Mouse (Mus musculus): Measurements from ENCODE around the gene Cpne4. TPM values are rescaled to one million over a fixed set of nuclear protein-coding genes. Genes with fewer than 3 reads are reported as not detected.

The Cpne4 gene
- total and polyA plus RNA-seq, 2 experiments from 2014 or later = 0.14 TPM; not detected in 1

- WGBS = 60% methylated on average over 2 of the region's 2 CpGs
- Histone ChIP-seq H3K4me1 (ENCODE audit: control insufficient read depth, insufficient read depth) (no peaks in the 10 kb centered on the region), H3K27ac (ENCODE audit: low read depth) (no peak overlapping the region), H3K4me3 (ENCODE audit: low read depth, low read length) (no peak overlapping the region), H3K36me3 (replicated peaks; ENCODE audit: control insufficient read depth, insufficient read depth, low read length) (no peaks in the 10 kb centered on the region), H3K4me2 (ENCODE audit: low read depth, low read length) (no peak overlapping the region), H3K9me3 (replicated peaks; ENCODE audit: control insufficient read depth, low read length) (no peaks in the 10 kb centered on the region), H3K27me3 (ENCODE audit: control insufficient read depth, insufficient read depth, low read length) (no peaks in the 10 kb centered on the region), H3K9ac (replicated peaks; ENCODE audit: low read depth, low read length) (no peak overlapping the region)
- no peak for TF ChIP-seq CTCF (IDR thresholded peaks at IDR 0.05; ENCODE audit: low read depth)
- no peak for TF ChIP-seq EP300 (IDR thresholded peaks at IDR 0.05; ENCODE audit: low read depth)
- ATAC-seq (ENCODE audit: insufficient read depth, low read depth) (no peak), DNase-seq (ENCODE audit: low spot score) (no peak)
These were observed 366.2 kb downstream of the Cpne4 start for GRCm38 (mm10) chr9:104913327-104913726.

- ATAC-seq (ENCODE audit: insufficient read depth, low read depth) (no peak), DNase-seq (ENCODE audit: low spot score) (no peak)
- Histone ChIP-seq H3K36me3 (replicated peaks; ENCODE audit: control insufficient read depth, insufficient read depth, low read length) (no peaks in the 10 kb centered on the region), H3K27ac (ENCODE audit: low read depth) (no peak overlapping the region), H3K4me1 (ENCODE audit: control insufficient read depth, insufficient read depth) (no peaks in the 10 kb centered on the region), H3K9me3 (replicated peaks; ENCODE audit: control insufficient read depth, low read length) (no peaks in the 10 kb centered on the region), H3K9ac (replicated peaks; ENCODE audit: low read depth, low read length) (no peak overlapping the region), H3K4me3 (ENCODE audit: low read depth, low read length) (no peak overlapping the region), H3K4me2 (ENCODE audit: low read depth, low read length) (no peak overlapping the region), H3K27me3 (ENCODE audit: control insufficient read depth, insufficient read depth, low read length) (no peaks in the 10 kb centered on the region)
- no peak for TF ChIP-seq CTCF (IDR thresholded peaks at IDR 0.05; ENCODE audit: low read depth)
- no peak for TF ChIP-seq EP300 (IDR thresholded peaks at IDR 0.05; ENCODE audit: low read depth)
- 83% methylated on average over 4 of the region's 4 CpGs for WGBS
These were observed 374.1 kb downstream of the Cpne4 start for GRCm38 (mm10) chr9:104921197-104921596.

GRCm38 (mm10) chr9:104922051-104922450 is 375.0 kb downstream of the Cpne4 start:
- TF ChIP-seq EP300 (IDR thresholded peaks at IDR 0.05; ENCODE audit: low read depth) = no peak
- no peak for TF ChIP-seq CTCF (IDR thresholded peaks at IDR 0.05; ENCODE audit: low read depth)
- no peak overlapping the region for H3K27ac ChIP-seq (ENCODE audit: low read depth)
- no peak overlapping the region for H3K4me3 ChIP-seq (ENCODE audit: low read depth, low read length)
- no peaks in the 10 kb centered on the region for H3K27me3 ChIP-seq (ENCODE audit: control insufficient read depth, insufficient read depth, low read length)
- H3K36me3 ChIP-seq (replicated peaks; ENCODE audit: control insufficient read depth, insufficient read depth, low read length) = no peaks in the 10 kb centered on the region
- no peak overlapping the region for H3K9ac ChIP-seq (replicated peaks; ENCODE audit: low read depth, low read length)
- no peak overlapping the region for H3K4me2 ChIP-seq (ENCODE audit: low read depth, low read length)
- H3K4me1 ChIP-seq (ENCODE audit: control insufficient read depth, insufficient read depth) = no peaks in the 10 kb centered on the region
- ATAC-seq (ENCODE audit: insufficient read depth, low read depth) = no peak
- DNase-seq (ENCODE audit: low spot score) = no peak
- WGBS = 45% methylated on average over 2 of the region's 2 CpGs
- no peaks in the 10 kb centered on the region for H3K9me3 ChIP-seq (replicated peaks; ENCODE audit: control insufficient read depth, low read length)

GRCm38 (mm10) chr9:104928806-104929205 is 381.7 kb downstream of the Cpne4 start:
- TF ChIP-seq CTCF (IDR thresholded peaks at IDR 0.05; ENCODE audit: low read depth) = no peak
- no peak for TF ChIP-seq EP300 (IDR thresholded peaks at IDR 0.05; ENCODE audit: low read depth)
- H3K4me3 ChIP-seq (ENCODE audit: low read depth, low read length) = no peak overlapping the region
- no peaks in the 10 kb centered on the region for H3K4me1 ChIP-seq (ENCODE audit: control insufficient read depth, insufficient read depth)
- no peaks in the 10 kb centered on the region for H3K27me3 ChIP-seq (ENCODE audit: control insufficient read depth, insufficient read depth, low read length)
- H3K9ac ChIP-seq (replicated peaks; ENCODE audit: low read depth, low read length) = no peak overlapping the region
- no peak overlapping the region for H3K4me2 ChIP-seq (ENCODE audit: low read depth, low read length)
- no peak overlapping the region for H3K27ac ChIP-seq (ENCODE audit: low read depth)
- H3K36me3 ChIP-seq (replicated peaks; ENCODE audit: control insufficient read depth, insufficient read depth, low read length) = no peaks in the 10 kb centered on the region
- 0 out of 2 replicates have a peak, but pooled peaks cover under 1% of the 10 kb centered on the region for H3K9me3 ChIP-seq (replicated peaks; ENCODE audit: control insufficient read depth, low read length)
- DNase-seq (ENCODE audit: low spot score) (no peak), ATAC-seq (ENCODE audit: insufficient read depth, low read depth) (no peak)
- 71% methylated on average over 9 of the region's 9 CpGs for WGBS

GRCm38 (mm10) chr9:104940389-104940788 is 393.3 kb downstream of the Cpne4 start:
- Histone ChIP-seq H3K9me3 (replicated peaks; ENCODE audit: control insufficient read depth, low read length) (no peaks in the 10 kb centered on the region), H3K9ac (replicated peaks; ENCODE audit: low read depth, low read length) (no peak overlapping the region), H3K27me3 (ENCODE audit: control insufficient read depth, insufficient read depth, low read length) (no peaks in the 10 kb centered on the region), H3K4me3 (ENCODE audit: low read depth, low read length) (no peak overlapping the region), H3K4me1 (ENCODE audit: control insufficient read depth, insufficient read depth) (no peaks in the 10 kb centered on the region), H3K27ac (ENCODE audit: low read depth) (no peak overlapping the region), H3K36me3 (replicated peaks; ENCODE audit: control insufficient read depth, insufficient read depth, low read length) (no peaks in the 10 kb centered on the region), H3K4me2 (ENCODE audit: low read depth, low read length) (no peak overlapping the region)
- no peak for DNase-seq (ENCODE audit: low spot score)
- TF ChIP-seq EP300 (IDR thresholded peaks at IDR 0.05; ENCODE audit: low read depth) (no peak), CTCF (IDR thresholded peaks at IDR 0.05; ENCODE audit: low read depth) (no peak)
- 74% methylated on average over 4 of the region's 4 CpGs for WGBS
- no peak for ATAC-seq (ENCODE audit: insufficient read depth, low read depth)

- Histone ChIP-seq H3K4me3 (ENCODE audit: low read depth, low read length) (no peak overlapping the region), H3K36me3 (replicated peaks; ENCODE audit: control insufficient read depth, insufficient read depth, low read length) (no peaks in the 10 kb centered on the region), H3K4me2 (ENCODE audit: low read depth, low read length) (no peak overlapping the region), H3K27me3 (ENCODE audit: control insufficient read depth, insufficient read depth, low read length) (no peaks in the 10 kb centered on the region), H3K4me1 (ENCODE audit: control insufficient read depth, insufficient read depth) (no peaks in the 10 kb centered on the region), H3K27ac (ENCODE audit: low read depth) (no peak overlapping the region), H3K9ac (replicated peaks; ENCODE audit: low read depth, low read length) (no peak overlapping the region), H3K9me3 (replicated peaks; ENCODE audit: control insufficient read depth, low read length) (no peaks in the 10 kb centered on the region)
- DNase-seq (ENCODE audit: low spot score) (no peak), ATAC-seq (ENCODE audit: insufficient read depth, low read depth) (no peak)
- WGBS = 54% methylated on average over 4 of the region's 4 CpGs
- TF ChIP-seq EP300 (IDR thresholded peaks at IDR 0.05; ENCODE audit: low read depth) = no peak
- TF ChIP-seq CTCF (IDR thresholded peaks at IDR 0.05; ENCODE audit: low read depth) = no peak
These were observed 403.5 kb downstream of the Cpne4 start for GRCm38 (mm10) chr9:104950551-104950950.
